Mouse (Mus musculus): ENCODE measurements around the gene Pmf1.
"Not testable (repeated sequence)": the region's sequence is repeated elsewhere in the genome, so short reads cannot be mapped to it uniquely, and the experiment has no call there.

Pmf1 gene

GRCm38 (mm10) chr3:88384364-88384763 is 25.8 kb downstream of the Pmf1 start, which contains the start of gene Bglap:
Gene Bglap, minus strand, starts transcription at chr3:88384464.
- DNase-seq, result no peak

GRCm38 (mm10) chr3:88382383-88382782 is 27.7 kb downstream of the Pmf1 start:
- not testable (repeated sequence) for DNase-seq

DNA sequence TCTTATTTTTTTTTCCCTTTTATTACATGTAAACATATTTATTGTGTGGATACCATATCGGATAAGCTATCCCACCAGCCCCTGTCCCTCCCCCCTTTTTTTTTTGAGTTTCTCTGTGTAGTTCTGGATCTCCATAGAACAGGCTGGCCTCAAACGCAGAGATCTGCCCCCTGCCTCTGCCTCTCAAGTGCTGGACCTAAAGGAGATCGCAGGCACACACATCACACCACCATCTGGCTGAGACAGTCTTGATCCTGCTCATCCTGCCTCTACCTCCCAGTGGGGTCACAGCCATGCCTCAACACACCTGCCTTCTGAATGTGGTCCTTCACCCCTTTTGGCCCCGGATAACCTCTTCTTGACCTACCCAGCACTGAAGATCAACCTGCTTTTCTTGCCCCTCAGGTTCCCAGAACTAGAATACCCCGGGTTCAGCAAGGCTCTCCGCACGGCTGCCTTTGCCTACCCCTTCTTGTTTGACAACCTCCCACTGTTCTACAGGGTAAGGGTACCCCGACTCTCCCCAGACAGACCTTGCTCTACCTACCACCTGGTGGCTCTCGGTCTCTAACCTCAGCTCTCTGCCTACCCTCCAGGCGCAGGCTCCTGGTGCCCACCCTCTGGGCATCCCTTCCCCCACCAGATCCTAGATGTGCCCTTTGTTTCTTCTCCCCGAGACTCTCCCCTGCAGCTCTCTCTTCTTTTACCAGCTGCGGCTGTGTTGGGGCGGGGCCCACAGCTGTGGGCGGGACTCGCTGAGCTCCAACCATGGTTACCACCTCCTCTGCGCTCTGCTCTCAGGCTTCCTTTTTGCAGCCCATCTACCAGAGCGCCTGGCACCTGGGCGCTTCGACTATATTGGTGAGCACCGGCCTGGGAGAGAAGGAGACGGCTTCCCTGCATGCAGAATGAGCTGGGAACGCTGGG is 28.5 kb downstream of the Pmf1 start:
- DNase-seq, result peak; percentile 84

GRCm38 (mm10) chr3:88378599-88378998 is 31.5 kb downstream of the Pmf1 start, which contains the start of gene Bglap2:
Gene Bglap2, minus strand, starts transcription at chr3:88378699.
- not testable (repeated sequence) for DNase-seq

DNA sequence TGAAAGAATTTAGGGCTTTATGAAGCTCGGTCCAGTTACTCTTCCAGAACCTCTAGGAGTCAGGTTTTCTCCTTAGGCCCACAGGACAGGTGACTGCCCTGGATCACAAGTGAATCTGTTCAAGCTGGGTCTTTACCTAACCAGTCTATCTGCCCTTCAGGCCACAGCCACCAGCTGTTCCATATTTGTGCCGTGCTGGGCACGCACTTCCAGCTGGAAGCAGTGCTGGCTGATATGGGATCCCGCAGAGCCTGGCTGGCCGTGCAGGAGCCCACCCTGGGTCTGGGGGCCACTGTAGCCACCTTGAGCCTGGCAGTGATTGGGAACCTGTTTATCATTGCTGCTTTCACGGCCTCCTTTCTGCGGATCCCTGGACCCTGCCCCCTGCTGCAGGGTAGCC is 33.5 kb downstream of the Pmf1 start:
- DNase-seq, result not testable (repeated sequence)

DNA sequence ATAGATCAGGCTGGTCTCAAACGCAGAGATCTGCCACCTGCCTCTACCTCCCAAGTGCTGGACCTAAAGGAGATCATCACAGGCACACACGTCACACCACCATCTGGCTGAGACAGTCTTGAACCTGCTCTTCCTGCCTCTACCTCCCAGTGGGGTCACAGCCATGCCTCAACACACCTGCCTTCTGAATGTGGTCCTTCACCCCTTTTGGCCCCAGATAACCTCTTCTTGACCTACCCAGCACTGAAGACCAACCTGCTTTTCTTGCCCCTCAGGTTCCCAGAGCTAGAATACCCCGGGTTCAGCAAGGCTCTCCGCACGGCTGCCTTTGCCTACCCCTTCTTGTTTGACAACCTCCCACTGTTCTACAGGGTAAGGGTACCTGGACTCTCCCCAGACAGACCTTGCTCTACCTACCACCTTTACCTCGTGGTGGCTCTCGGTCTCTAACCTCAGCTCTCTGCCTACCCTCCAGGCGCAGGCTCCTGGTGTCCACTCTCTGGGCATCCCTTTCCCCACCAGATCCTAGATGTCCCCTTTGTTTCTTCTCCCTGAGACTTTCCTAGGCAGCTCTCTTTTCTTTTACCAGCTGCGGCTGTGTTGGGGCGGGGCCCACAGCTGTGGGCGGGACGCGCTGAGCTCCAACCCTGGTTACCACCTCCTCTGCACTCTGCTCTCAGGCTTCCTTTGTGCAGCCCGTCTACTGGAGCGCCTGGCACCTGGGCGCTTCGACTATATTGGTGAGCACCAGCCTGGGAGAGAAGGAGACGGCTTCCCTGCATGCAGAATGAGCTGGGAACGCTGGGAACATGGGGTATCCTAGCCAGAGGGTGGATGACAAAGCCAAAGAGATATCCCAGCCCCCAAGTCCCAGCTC is 34.1 kb downstream of the Pmf1 start:
- peak; percentile 69 for DNase-seq

- DNase-seq, result not testable (repeated sequence)
Measured at GRCm38 (mm10) chr3:88372643-88373042, 37.5 kb downstream of the Pmf1 start, which contains the start of gene Bglap3. Gene Bglap3, minus strand, starts transcription at chr3:88372743.

DNA sequence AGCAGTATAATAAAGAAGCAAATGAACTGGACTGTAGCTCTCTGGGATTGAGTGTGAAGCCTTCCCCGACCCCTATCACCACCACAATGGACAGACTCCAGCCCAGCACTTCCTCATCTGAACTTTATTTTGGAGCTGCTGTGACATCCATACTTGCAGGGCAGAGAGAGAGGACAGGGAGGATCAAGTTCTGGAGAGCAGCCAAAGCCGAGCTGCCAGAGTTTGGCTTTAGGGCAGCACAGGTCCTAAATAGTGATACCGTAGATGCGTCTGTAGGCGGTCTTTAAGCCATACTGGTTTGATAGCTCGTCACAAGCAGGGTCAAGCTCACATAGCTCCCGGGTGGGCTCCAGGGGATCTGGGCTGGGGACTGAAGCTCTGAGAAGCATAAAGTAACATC is 41.6 kb downstream of the Pmf1 start:
- DNase-seq, result not testable (repeated sequence)

GRCm38 (mm10) chr3:88367517-88367916 is 42.6 kb downstream of the Pmf1 start:
- not testable (repeated sequence) for DNase-seq

GRCm38 (mm10) chr3:88366830-88367428 is 43.2 kb downstream of the Pmf1 start:
- peak; percentile 55 for DNase-seq

DNA sequence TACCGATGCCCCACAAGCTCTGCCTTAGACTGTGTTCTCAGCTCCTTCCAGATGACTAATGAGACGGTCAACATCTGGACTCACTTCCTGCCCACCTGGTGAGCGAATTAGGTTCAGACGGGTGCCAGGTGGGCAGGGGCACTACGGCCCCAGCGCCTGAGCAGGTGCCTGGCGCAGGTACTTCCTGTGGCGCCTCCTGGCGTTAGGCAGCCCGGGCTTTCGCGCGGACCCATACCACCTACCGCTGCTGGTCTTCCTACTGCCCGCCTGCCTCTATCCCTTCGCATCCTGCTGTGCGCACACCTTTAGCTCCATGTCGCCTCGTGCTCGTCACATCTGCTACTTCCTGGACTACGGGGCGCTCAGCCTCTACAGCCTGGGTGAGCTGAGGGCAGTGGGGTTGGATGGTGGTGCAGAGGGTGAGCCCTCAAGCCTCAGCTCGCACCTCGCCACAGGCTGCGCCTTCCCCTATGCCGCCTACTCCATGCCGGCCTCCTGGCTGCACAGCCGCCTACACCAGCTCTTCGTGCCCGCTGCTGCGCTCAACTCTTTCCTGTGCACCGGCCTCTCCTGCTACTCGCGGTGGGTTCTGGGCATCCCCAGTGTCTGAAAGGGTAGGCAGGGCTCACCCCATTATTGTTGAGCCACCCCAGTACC is 44.3 kb downstream of the Pmf1 start:
- DNase-seq, result no peak

- peak; percentile 55 for DNase-seq
Measured at GRCm38 (mm10) chr3:88364337-88364736, 45.8 kb downstream of the Pmf1 start, which contains the start of gene Paqr6. Gene Paqr6, plus strand, starts transcription at chr3:88364584.

GRCm38 (mm10) chr3:88363700-88364099 is 46.4 kb downstream of the Pmf1 start:
- DNase-seq, result no peak

- DNase-seq, result no peak
Measured at GRCm38 (mm10) chr3:88361612-88362313, 48.4 kb downstream of the Pmf1 start.

- DNase-seq, result no peak
Measured at GRCm38 (mm10) chr3:88361096-88361495, 49.0 kb downstream of the Pmf1 start.

DNA sequence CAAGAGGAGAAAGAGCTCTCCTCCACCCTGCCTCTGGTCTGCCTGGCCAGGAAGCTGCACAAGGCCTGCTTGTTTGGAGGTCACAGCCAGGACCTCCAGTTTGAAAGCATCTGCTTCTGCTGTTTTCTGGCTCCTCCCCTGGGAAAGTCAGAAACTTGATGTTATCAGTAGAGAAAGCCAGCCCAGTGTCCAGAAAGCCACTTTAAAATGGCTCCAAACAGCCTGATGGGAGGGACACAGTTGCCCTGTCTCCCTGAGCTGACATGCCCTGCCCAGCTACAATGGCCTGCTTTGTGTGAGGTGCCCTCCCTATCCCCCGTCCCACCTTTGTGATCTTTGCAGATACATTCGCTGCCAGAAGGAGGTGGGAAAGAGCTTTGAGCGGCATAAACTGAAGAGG is 50.1 kb downstream of the Pmf1 start:
- DNase-seq, result no peak

DNA sequence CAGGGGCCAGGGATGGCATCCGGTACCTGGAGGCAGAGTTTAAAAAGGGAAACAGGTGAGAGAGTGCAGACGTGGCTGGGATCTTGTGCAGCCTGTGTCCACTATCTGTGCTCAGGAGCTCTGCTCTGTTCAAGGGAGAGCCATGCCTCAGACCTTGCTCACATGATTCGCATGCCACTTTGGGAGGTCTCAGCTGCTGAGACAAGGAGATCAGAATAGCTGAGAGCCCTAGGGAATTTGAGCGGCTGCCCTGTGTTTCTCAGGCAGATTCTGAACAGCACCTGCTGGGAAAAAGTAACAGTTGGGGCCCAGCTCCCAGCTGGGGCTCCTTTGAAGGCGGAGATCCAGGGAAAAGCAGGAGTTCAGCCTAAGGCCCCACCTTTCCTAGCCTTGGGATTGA is 50.5 kb downstream of the Pmf1 start:
- no peak for DNase-seq

DNA sequence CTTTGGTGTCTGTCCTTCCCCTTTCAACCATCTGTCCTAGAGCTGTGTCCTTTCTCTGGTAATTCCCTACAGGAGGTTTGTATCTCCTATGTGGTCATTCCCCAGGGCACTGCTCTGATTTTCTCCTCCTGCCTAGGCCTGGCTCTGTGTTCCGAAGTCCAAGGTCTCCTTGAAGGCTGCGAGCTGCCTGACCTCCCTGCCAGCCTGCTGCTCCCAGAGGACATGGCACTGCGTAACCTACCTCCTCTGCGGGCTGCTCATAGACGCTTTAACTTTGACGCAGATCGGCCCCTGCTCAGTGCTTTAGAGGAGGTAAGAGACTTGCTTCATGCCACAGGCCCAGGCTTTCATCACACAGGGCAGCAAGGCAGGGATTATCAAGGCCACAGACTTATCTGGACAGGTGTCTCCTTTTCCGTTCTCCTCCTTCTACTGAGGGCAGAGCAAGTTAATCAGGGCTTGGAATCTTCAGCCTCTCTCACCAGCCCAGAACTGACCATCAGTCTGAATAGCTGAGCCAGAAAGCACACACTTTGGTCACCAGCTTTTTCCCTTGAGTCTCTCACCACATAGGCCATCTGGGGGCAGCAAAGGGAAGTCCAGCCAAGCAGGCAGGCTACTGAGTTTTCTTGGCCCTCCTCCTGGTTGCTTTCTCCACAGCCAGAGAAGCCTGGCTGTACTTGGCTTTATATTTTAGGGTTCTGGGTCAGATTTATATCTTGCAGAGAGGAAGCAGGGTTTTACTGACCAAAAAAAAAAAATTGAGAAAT is 55.5 kb downstream of the Pmf1 start:
- DNase-seq, result no peak

GRCm38 (mm10) chr3:88352907-88353306 is 57.2 kb downstream of the Pmf1 start:
- DNase-seq, result no peak

DNA sequence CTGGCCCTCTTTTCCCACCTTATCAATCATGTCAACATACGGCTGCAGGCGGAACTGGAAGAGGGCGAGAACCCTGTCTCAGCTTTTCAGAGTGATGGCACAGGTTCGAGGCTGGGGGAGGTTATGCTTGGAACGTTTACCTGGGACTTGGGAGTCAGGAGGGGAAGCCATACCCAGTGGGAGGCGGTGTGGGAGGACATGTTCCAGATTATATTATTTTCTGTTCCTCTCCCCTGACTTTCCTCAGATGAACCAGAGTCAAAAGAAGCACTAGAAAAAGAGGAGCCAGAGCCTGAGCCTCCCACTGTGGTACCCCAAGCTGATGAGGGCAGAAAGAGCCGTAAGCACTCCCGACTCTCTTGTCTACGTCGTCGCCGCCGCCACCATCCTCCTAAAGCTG is 59.4 kb downstream of the Pmf1 start:
- DNase-seq, result no peak
